Mouse (Mus musculus) ovary, postnatal 36 days (tissue): ENCODE measurements at regions not wholly inside any gene's neighbourhood (a gene's known extent, or its start where the extent isn't known, plus 50 kb on each side); places are given as distances from the start of the nearest gene placed in this dataset.
A peak's percentile ranks its signal among the peaks of the same experiment; 100 is the strongest.

Experiments used
- DNase-seq: peaks from one replicate; pipeline ENCODE4 v3.0.0; 2022; ENCODE audit warnings: low spot score, mixed read lengths

DNA sequence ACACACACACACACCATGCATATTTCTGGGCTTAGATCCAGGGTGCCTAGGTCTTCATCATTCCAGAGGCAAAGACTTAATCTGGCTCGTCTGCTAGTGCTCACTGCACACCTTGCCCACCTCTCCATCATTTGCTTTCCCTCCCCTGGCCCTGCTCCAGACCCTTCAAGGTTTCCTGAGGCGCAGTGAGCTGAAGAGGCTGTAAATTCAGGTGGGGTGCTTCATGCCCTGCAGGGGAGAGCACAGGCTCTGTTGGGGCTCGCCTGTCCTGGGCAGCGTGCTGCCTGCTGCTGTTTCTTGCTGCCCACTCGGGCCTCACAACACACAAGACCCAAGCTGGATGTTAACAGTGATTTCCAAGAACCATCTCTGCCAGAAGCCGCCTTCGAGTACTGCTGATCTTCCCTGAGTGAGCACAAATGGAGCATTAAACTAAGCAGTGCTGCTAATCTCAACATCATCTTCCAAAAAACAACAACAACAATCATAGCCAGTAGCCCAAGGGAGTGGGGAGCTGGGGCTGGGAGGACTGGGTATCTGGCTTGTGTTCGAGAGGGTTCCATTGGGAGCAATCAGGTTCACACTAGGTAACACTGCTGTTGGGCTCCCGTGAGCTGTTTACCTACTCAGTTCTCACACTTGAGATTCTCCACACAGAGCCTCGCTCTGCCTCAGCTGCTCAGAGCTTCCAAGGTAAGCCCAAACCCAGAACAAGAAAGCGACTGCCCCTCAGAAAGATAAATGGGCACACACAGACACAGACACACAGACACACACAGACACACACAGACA lies 181.1 kb downstream of the Wdr11 start:
- no peak for DNase-seq

DNA sequence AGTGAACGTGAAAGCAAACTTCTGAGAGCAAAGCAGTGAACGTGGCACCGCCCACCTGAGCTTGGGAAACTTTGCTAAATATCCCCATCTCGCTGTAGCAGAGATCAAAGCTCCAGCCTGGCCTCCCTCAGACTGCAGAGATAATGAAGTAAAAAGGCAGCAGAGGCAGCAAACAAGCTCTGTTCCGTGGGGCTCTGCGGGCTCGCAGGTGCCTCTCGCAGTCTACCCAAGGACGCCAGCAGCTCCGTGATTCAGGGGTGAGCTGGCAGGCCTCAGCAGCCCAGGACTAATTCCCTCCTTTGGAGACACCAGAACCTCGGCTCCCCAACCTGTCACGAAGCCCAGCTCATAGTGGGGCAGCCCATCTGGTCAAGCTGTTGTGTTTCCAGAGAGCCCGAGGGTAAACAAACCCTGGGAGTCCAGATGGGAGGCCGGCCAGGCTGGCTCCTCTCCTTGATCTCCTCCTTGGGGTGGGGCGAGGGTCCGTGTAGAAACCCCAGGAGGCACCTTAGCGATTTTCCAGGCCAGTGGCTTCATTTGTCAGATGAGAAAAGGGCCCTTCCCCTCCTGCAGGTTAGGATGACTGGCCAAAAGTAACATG lies 182.7 kb downstream of the Wdr11 start:
- peak; percentile 43 for DNase-seq

DNA sequence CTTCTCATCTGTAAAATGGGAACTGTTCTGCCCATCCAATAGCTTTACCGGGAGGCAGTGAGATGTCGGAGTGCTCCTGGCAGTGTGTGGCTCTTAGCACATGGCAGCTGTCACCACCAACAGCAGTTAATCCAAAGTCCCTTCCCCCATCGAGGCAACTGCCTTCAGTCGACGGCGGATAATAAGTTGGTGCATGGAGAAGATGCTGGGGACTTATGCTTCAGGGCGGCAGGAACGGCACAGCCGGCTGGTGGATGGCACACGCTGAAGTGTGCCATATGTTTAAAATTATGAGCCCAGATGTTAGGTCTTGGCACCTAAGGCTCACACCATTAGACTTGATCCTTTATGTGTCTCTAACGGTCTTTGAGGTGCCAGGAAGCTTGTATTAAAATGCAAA lies 183.5 kb downstream of the Wdr11 start:
- DNase-seq = no peak

DNA sequence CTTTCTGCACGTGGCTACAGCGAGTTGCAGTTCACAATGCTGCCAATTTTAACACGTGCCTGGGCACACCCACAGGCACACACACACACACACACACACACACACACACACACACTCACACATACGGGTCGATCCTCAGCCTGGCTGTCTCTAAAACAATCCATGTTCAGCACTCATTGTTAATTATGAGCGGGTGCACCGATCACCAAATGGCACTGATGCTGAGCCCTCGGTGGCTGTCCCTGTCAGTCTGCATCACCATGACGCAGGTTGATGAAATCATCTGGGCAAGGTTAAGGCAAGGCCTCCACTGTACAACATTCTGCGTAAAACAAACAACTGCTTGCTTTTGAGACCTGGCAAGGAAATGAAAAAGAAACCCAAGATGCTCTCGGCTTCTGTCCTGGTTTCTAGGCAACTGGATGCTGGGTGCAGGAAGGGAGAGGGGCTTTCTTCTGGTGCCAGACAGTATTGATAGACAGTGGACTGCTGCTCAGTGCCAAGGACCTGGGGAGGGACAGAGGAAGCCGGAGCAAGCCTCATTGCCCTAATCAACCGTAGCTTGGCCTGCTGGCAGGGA lies 187.3 kb downstream of the Wdr11 start:
- no peak for DNase-seq

DNA sequence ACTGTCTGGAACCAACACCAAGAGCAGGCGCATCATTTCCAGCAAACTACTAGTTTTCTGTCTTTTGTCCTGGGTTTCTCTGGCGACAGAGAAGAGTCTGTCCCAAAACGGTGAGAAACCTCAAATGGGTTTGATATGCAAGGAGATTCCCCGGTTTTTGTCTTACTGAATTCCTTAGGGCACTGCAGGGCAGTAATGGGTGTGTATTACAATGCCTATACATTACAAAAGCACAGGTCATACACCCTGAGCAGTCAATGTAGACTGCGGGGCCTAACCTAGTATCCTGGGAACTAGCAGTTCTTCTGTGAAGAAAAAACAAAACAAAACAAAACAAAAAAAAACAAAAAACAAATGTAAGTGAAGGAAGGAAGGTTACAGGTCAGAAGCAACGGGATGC lies 188.3 kb downstream of the Wdr11 start:
- no peak for DNase-seq

DNA sequence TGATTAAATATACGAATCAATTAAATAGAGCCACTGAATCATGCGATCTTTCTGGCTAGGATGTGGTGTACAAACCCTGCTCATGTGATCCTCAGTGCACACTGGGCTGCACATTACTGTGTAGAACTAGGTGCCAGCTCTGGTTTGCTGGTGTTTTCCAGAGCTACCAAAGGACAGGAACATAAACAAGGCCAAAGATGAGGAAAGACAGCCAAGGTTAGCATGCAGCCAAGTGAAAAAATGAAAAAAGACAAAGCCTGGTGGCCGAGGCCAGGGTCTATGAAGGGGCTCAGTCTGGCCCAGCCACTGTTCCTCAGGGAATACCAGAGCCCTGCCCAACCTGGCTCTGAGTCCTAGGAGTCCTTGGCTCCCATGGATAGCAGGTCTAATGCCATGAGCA lies 190.1 kb downstream of the Wdr11 start:
- DNase-seq = no peak

DNA sequence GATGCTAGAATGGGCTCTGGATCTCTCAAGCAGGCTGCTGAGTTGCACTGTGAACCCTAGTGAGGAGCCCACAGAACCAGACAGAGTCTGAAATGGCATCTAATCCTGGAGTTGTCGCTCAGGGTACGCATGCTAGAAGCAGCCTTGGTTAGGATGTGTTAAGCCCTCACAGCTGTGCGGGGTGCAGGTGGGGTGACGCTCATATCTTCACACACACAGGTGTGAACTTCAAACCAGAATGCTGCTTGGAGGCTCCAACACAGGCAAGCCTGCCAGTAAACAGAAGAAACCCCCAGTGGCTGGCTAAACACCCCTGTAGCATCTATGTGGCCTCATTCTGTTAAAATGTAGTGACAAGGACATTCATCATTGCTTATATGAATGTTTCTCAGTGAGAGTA lies 193.3 kb downstream of the Wdr11 start:
- no peak for DNase-seq

DNA sequence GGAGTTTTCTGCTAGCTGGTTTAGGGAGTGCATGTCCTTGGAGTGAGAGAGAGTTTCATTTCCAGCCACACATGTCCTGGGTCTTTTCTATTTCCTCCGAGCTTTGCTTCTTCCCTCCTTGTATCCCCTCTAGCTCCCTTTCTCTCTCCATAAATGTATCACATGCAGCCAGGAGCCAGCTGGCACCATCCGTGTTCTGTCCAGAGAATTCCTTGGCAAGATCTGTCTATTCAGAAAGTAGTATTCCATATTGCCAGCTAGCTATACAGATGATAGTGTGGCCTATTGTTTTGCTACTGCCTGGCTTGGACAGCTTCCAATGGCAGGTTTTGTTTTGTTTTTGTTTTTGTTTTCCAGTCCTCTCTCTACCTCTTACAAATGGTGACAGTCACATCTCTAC lies 195.3 kb downstream of the Wdr11 start:
- no peak for DNase-seq

DNA sequence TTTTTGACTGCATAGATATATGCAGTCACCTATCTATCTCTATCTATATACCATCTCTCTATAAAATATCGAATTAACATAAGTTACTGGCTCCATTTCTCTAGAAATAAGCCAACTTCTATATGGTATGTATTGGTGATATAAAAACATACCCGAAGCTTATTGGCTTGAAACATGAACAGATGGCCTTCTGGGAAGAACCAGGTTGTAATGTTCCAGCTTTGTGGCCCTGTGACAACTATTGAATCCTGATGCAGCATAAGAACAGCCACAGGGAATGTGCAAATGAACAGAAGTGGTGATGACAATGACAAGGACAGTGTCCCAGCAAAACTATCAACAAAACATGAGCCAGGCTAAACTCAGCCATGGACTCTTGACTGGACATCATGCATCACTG lies 196.1 kb downstream of the Wdr11 start:
- DNase-seq = no peak

DNA sequence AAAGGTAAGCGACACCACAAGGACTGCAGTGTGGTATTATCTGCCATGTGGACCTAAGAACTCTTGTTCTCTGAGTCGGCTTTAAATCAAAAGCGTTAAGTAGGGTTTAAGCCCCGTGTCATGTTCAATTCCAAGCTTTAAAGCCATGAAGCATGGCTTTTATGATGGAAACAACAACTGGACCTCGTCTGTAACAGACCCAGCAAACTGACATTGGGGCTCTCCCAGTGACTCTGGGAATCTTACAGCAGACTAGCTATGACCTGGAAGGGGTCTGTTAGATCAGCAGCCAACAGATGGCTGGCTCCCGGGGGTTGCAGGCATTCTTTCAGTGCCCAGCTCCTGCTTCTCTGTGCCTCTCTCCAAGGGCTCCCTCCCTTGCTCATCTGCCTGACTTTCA lies 197.8 kb downstream of the Wdr11 start:
- DNase-seq = no peak

DNA sequence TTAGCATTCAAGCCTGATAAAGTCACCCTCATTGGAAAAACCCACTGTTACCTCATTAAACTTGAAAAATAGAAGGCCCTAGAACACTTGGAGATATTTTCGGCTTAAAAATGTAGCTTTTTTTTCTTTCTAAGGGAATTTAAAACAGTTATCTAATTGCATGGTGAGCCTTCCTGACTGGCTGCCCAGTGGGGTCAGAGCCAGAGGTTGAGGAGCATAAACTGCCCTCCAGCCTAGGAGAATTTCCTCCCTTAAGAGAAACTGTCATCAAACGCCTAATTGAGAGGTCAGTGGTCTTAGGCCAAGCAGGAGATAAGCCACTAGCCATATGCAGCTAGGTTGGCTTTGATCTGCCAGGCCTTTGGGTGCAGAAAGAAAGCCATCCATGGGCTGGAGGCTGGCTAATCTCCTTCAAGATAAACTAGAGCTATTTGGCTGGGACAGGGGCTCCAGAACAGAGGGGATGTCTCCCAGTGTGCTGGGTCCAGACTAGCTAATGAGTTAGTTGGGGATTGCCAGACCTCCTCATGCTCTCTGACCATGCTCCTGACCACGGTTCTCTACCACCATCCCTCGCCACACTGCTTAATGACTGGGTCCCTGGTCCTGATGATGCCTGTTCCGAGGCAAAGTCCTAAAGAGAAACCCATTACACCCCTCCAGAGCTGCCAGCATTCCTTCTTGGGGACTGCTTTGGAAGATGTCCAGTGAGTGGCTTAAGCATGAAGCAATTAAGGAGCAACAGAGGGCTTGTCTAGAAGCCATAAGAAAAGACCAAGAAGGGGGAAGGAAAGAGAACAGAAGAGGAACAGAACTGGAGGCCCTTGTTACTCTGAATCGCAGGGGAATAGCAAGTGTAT lies 199.2 kb downstream of the Wdr11 start:
- no peak for DNase-seq

DNA sequence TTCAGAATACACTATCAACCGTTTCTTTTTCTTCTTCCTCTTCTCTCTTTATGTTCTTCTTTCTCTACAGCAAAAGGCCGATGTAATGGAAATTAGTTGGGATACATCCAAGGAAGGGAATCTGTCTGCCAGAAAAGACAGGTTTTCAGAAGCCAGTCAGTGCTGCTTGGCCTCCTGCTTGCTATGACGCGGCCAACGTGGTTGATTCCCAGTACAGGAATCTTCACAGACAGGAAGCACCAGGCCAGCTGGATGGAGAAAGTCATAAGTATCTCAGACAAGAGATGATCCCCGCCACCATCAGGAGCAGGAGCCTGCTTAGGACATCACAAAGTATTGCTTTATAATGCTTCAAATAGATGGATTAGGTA lies 199.8 kb downstream of the Wdr11 start:
- DNase-seq = no peak

DNA sequence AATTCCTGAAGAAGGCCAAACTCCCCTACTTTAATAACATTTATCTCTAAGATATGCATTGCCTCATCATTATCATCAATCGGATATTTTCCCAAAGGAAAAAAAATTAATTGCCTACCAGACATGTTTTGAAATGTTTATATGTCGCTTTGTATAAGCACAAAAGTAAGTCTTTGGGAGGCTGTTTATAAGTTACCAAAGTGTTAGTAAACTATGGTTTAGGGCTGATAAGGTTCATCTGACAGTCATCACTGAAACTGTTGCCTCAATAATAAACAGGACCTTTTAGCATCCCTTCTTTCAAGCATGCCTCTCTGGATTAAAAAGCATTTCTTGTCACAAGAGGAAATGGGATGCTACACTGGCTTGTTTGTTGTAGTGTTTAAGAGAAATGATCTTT lies 202.1 kb downstream of the Wdr11 start:
- no peak for DNase-seq

DNA sequence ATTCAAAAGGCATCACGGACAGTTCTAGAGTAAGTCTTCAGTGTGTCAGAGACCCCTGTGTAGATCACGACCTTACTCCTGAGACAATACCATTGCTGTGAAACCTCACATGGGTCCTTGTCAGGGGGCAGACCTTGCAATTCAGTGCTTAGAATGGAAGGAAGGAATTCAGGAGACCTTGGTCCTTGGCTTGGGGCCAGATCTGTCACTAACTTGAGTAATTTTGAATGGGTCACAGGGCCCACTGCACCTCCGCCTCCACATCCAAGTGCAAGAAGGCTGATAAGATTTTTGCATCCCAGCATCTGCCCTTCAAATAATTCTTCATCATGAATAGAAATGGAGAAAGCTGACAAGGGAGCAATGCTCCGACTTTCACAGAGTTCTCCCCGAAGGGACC lies 202.6 kb downstream of the Wdr11 start:
- no peak for DNase-seq

DNA sequence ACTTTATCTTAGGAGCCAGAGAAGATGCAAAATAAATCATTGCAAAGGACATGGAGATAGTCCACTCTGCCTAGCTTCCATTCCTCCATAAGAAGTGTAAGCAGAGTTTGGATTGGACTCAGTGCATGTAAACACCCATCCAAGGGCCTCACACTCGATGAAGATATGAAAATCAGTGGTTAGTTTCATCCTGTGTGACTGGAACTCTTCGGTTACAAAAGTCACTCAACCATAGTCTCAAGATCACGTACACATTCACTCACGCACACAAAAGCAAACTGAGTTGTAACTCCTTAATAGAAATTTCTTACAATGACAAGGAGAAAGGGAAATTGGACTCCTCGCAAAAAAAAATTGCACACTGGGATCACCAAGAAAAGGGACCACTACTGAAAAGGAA lies 206.9 kb downstream of the Wdr11 start:
- DNase-seq = no peak

DNA sequence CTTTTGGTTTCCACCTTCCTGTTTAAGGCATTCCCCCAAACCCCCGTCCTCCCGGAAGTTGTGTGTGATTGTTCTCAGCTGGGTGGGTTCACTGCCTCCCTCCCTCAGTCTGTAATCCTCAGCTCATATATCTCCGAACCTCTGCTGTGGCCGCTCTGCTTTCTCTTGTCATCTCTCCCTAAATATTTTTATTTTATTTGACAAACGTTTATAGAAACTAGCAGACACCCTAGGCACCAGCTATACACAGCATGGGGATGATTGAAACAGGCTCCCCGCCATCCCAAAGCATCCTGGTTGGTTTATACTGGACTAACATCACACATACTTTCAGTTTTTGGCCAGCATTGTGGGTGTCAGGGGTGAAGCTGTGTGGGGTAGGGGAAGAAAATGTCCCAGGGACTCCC lies 208.8 kb downstream of the Wdr11 start:
- DNase-seq = no peak

DNA sequence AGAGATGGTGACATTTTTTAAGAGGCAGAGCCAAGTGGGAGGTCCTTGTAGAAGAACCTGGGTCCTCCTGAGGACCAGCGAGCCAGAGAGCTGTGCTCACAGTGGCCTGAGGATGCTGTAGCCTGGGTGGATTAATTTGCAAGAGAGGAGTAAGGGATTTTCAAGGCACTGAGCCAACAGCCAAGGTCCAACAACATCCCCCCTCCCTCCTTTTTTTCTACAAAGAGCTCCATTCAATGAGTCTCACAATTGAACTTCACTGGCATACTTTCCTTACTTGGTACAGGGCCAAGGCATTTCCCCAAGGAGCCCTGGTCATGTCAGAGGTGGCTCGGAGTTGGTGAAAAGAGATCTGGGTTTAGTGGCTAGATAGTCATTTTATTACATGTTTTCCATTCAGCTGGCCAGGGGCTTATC lies 209.8 kb downstream of the Wdr11 start:
- DNase-seq = no peak

DNA sequence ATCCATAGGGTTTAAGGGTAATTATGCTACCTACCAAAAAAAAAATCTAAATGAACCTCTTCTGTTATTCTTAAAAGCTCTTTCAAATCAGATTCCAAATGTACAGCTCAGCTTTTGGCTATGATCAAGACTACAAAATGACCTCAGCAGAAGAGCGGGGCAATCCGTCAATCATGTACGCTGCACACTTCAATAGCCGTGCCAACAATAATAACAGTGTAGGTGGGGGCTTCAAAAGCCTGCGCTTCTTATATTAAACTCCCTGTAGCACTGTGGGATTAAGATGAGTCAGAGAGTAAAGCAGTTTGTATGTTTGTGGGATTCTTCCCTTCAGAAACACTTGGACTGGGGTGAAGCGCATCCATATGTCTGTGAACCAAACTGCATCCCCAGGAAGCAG lies 210.5 kb downstream of the Wdr11 start:
- DNase-seq = no peak

DNA sequence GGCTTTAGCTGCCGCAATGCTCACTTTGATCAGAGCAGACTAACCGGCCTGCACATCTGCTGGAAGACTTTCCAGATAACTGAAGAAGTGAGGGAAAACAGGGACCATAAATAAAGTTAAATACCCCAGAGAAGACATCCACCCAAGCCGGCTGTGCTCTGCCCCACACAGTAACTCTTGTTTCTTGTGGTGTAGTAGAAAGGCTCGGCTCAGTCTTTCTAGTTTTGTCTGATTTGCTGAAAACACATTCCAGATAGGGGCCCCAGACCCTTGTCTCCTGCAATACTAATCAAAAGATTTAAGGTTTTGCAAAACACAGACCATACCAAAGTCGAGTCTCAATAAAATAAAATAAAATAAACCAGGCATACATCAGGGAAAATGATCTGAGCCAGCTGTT lies 213.7 kb downstream of the Wdr11 start:
- DNase-seq = no peak

DNA sequence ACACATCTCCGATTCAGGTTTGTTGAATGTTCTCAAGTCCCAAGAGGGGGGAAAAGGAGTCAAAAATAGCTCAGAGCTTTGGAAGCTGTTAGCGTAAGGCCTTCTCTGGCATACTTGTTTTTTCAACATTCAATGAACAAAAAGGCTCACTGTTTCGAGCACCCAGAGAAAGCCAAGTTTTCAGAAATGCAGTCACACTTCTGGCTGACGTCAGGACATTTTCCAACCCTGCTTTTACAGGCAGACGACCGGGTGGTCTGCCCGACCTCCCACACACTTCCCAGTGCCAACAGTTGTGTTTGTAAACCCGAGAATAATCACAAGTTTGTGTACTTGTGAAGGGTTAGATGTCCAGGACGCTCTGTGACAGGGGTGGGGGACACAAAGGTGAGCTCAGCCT lies 218.5 kb downstream of the Wdr11 start:
- DNase-seq = no peak

DNA sequence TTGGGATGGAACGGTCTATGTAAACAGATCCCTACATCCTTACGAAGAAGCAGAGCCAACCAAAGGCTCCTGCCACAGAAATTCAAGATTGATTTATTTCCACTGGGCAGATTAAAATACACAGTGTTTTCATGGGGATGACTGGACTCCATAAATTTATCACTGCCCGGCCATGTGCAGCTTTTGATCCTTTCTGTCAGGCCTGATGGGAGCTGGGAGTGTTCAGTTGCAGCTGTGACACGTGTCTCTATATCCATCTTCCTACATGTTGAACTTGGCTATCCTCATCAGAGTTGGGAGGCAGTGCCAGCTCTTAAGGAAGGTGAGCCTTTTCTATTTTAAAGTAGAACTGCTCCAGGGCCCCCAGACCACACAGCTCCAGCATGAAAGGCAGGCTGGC lies 218.9 kb downstream of the Wdr11 start:
- DNase-seq = no peak

DNA sequence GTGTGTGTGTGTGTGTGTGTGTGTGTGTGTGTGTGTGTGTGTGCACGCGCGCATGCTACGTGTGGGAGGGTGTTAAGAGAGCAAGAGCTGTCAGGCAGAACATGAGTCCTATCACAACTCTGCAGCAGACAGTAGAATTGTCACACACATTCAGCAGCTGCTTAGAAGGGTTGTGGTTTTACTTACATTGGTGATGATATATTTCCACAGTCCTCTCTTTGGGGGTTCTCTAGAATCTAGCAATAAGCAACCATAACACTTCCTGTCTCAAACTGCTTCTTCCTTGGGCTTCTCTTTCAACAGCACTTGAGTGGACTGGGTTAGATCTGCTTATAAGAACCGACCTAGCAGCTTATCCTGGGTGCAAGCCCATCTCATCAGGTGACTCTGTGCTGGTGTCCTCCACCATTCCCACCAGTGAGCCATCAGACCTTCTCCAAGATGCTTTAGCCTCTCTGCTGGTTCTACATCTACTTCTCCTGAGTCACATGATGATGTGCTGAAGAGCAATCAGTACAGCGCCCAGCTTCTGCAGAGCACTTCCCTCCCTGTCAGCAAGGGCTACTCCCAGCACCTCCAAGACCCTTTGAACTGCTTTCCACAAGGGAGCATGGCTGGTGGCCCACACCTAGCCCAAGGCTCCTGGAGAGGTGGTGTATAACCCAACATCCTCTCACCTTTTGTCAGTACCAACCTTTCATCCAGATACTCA lies 222.6 kb downstream of the Wdr11 start:
- DNase-seq = no peak
